Mouse (Mus musculus) B cell, adult (primary cell): Measurements from ENCODE around the gene Nat10. TPM values are rescaled to one million over a fixed set of nuclear protein-coding genes. Genes with fewer than 3 reads are reported as not detected.

ENCODE experiments used
- total RNA-seq: library from RNA; stranded (reverse); gene quantifications from 4 replicates; pipeline ENCODE4 v1.2.4, GENCODE M21; 2023; ENCODE audit not compliant: inconsistent age

The Nat10 gene
- 63.1 to 91.0 TPM (median 83.3 TPM) in 4 replicates for total RNA-seq

GRCm38 (mm10) chr2:103760906-103761716, at the start of gene Nat10:
Nat10 (minus strand) TSS chr2:103761270.

GRCm38 (mm10) chr2:103797491-103798009, 36.5 kb upstream of the Nat10 start, which contains the start of gene Caprin1:
Caprin1 (minus strand) TSS chr2:103797649.

Other genes with a start within 250 kb of the Nat10 start
- 8.1 to 9.2 TPM (median 8.6 TPM) in 4 replicates for gene Abtb2, start 195.0 kb downstream of the Nat10 start, total RNA-seq
- gene Caprin1, start 36.4 kb upstream of the Nat10 start, total RNA-seq, result 351 to 378 TPM (median 375 TPM) in 4 replicates
- 195 to 223 TPM (median 208 TPM) in 4 replicates for gene Lmo2, start 196.7 kb upstream of the Nat10 start, total RNA-seq